Mouse (Mus musculus): ENCODE results near the gene Gm13539.

DNA sequence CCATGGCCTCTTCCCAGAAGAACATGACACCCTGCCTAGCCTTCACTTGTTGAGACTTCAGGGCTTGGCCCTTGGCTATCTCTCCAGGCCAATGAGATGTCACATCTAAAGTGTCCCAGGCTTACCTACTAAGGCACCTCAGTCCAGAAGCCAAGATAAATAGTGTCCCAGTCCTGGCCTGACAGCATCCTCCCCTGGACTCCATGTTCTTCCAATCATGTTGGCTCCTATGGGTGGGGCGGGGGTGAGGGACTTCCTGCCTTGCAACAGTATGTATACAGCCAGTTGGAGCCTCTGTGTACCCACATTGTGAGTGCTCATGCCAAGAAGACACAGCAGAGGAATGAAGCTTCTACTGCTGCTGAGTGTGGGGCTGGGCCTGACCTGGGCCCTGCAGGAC lies 5.3 kb upstream of the Gm13539 start, which contains the start of gene Lcn11:
- no peak for TF ChIP-seq FLI1 (IDR thresholded peaks at IDR 0.05; ENCODE audit: low read length)
- TF ChIP-seq GATA1 (IDR thresholded peaks at IDR 0.05; ENCODE audit: borderline replicate concordance, low read length) = no peak

All from megakaryocyte, embryonic 14.5 days (primary cell).